Mouse (Mus musculus) erythroid progenitor cell, adult 5-6 weeks (primary cell): ENCODE results near the gene Gpr31b. TPM values are rescaled to one million over a fixed set of nuclear protein-coding genes. Genes with fewer than 3 reads are reported as not detected.
A peak's percentile ranks its signal among the peaks of the same experiment; 100 is the strongest.
"Not testable (repeated sequence)": the region's sequence is repeated elsewhere in the genome, so short reads cannot be mapped to it uniquely, and the experiment has no call there.

Source experiments
- ATAC-seq: replicated peaks from 2 replicates; pipeline ENCODE4 v1.8.0; 2016; ENCODE audit warnings: moderate number of reproducible peaks, mild to moderate bottlenecking, moderate TSS enrichment, inconsistent platforms; ENCODE audit not compliant: poor library complexity, low FRiP score, severe bottlenecking
- total RNA-seq, 2 experiments: library from RNA; stranded (forward) in 1 of 2; stranded (reverse) in 1 of 2; fragments of 150-400 nt in 1 of 2; fragments of 186-747, 209-891 nt in 1 of 2; gene quantifications; 2 replicates each; pipeline versions ENCODE4 v1.2.3 to v1.2.4; 2015 to 2017; ENCODE audit warnings: low replicate concordance in 2 of 2

Gpr31b gene
- total RNA-seq (2015; ENCODE audit: low replicate concordance) (not detected in 2 replicates), total RNA-seq (2017; ENCODE audit: low replicate concordance) (not detected in 2 replicates)

- not testable (repeated sequence) for ATAC-seq
Measured at GRCm38 (mm10) chr17:13052124-13052813, at the start of gene Gpr31b. Gene Gpr31b, minus strand, starts transcription at chr17:13052296.

GRCm38 (mm10) chr17:13092960-13093359 lies 40.9 kb upstream of the Gpr31b start:
- not testable (repeated sequence) for ATAC-seq

- not testable (repeated sequence) for ATAC-seq
Measured at GRCm38 (mm10) chr17:13092100-13092764, 40.1 kb upstream of the Gpr31b start.

- not testable (repeated sequence) for ATAC-seq
Measured at GRCm38 (mm10) chr17:13091510-13091909, 39.4 kb upstream of the Gpr31b start.

- ATAC-seq: not testable (repeated sequence)
Measured at GRCm38 (mm10) chr17:13069227-13069626, 17.1 kb upstream of the Gpr31b start.

- ATAC-seq: not testable (repeated sequence)
Measured at GRCm38 (mm10) chr17:13067864-13068385, 15.8 kb upstream of the Gpr31b start.

- ATAC-seq: not testable (repeated sequence)
Measured at GRCm38 (mm10) chr17:13062882-13063281, 10.8 kb upstream of the Gpr31b start.

- ATAC-seq: not testable (repeated sequence)
Measured at GRCm38 (mm10) chr17:13060804-13061203, 8.7 kb upstream of the Gpr31b start, which contains the start of gene Tcp10b. Gene Tcp10b, plus strand, starts transcription at chr17:13061104.

GRCm38 (mm10) chr17:13043846-13044673 lies 8.0 kb downstream of the Gpr31b start:
- peak; percentile 27; the same call in 1 of the 2 replicates for ATAC-seq

- ATAC-seq: peak; percentile 50; the same call in 1 of the 2 replicates
Measured at GRCm38 (mm10) chr17:13036627-13037192, 15.4 kb downstream of the Gpr31b start.

- ATAC-seq: no peak
Measured at GRCm38 (mm10) chr17:13013316-13013715, 38.8 kb downstream of the Gpr31b start.

- ATAC-seq: peak; percentile 53
Measured at GRCm38 (mm10) chr17:13009887-13010286, 42.2 kb downstream of the Gpr31b start.

GRCm38 (mm10) chr17:13008528-13008927 lies 43.6 kb downstream of the Gpr31b start:
- no peak for ATAC-seq

GRCm38 (mm10) chr17:13007730-13008425 lies 44.2 kb downstream of the Gpr31b start:
- ATAC-seq: peak; percentile 97

GRCm38 (mm10) chr17:13006984-13007383 lies 45.1 kb downstream of the Gpr31b start:
- no peak for ATAC-seq

GRCm38 (mm10) chr17:13006546-13006945 lies 45.5 kb downstream of the Gpr31b start, which contains the start of gene Sod2:
Gene Sod2, plus strand, starts transcription at chr17:13006846.
- not testable (repeated sequence) for ATAC-seq

GRCm38 (mm10) chr17:13004436-13004835 lies 47.7 kb downstream of the Gpr31b start:
- ATAC-seq: not testable (repeated sequence)

- ATAC-seq: not testable (repeated sequence)
Measured at GRCm38 (mm10) chr17:13002243-13002642, 49.9 kb downstream of the Gpr31b start.
